Comparison of ENCODE assay signal across 36 mouse cellular contexts in genomic region chr17:14116223-14116622, GRCm38 (mm10). TPM values are rescaled to one million over a fixed set of nuclear protein-coding genes. Genes with fewer than 3 reads are reported as not detected.
DNase-seq lines count a peak whose midpoint lies in the region; ATAC-seq and TF ChIP-seq lines count a peak whose summit lies in the region.
"Had no signal": no experiment of that assay in that cellular context is flagged by ENCODE, and none has a peak within 500 bp of the region (broad histone marks: within the 10 kb centered on the region; RNA-seq: fewer than 3 reads in every experiment).

No protein-coding gene starts in this region.

- H3K9me3 ChIP-seq in midbrain, embryonic 11.5 days (ENCODE audit: control insufficient read depth, low read length), result no peaks in the 10 kb centered on the region
- no peaks in the 10 kb centered on the region for H3K9me3 ChIP-seq in midbrain, embryonic 14.5 days (ENCODE audit: control insufficient read depth, low read length)
- no peaks in the 10 kb centered on the region for H3K9me3 ChIP-seq in kidney, embryonic 15.5 days (replicated peaks)
- H3K9me3 ChIP-seq: embryonic facial prominence, embryonic 13.5 days; hindbrain, embryonic 12.5 days; limb, embryonic 13.5 days had no signal

- no peak for TF ChIP-seq POLR2A in brain, embryonic 14.5 days (IDR thresholded peaks at IDR 0.05; ENCODE audit: borderline replicate concordance, extremely low read depth, insufficient read depth, insufficient read length, poor library complexity, severe bottlenecking)

- no peaks in the 10 kb centered on the region for H3K36me3 ChIP-seq in midbrain, embryonic 11.5 days (ENCODE audit: control insufficient read depth, insufficient read depth, low read length)
- no peaks in the 10 kb centered on the region for H3K36me3 ChIP-seq in midbrain, embryonic 14.5 days (ENCODE audit: control insufficient read depth, insufficient read depth, low read length)
- H3K36me3 ChIP-seq in kidney, embryonic 15.5 days, result no peaks in the 10 kb centered on the region
- H3K36me3 ChIP-seq: embryonic facial prominence, embryonic 13.5 days; hindbrain, embryonic 12.5 days; limb, embryonic 13.5 days had no signal

- TF ChIP-seq CTCF in brain, embryonic 14.5 days (IDR thresholded peaks at IDR 0.05; ENCODE audit: borderline replicate concordance, extremely low read depth, insufficient read depth, insufficient read length), result no peak

- H3K27me3 ChIP-seq in midbrain, embryonic 11.5 days (ENCODE audit: control insufficient read depth, insufficient read depth, low read length), result no peaks in the 10 kb centered on the region
- no peaks in the 10 kb centered on the region for H3K27me3 ChIP-seq in midbrain, embryonic 14.5 days (ENCODE audit: control insufficient read depth, insufficient read depth, low read length)
- no peaks in the 10 kb centered on the region; the same call in 1 of the 2 replicates for H3K27me3 ChIP-seq in kidney, embryonic 15.5 days
- H3K27me3 ChIP-seq: embryonic facial prominence, embryonic 13.5 days; hindbrain, embryonic 12.5 days had no signal

- WGBS in midbrain, embryonic 11.5 days, result 90% methylated on average over 2 of the region's 2 CpGs
- WGBS in midbrain, embryonic 14.5 days, result 89% methylated on average over 2 of the region's 2 CpGs
- WGBS in kidney, embryonic 15.5 days, result 92% methylated on average over 2 of the region's 2 CpGs

- no peak overlapping the region for H3K27ac ChIP-seq in midbrain, embryonic 11.5 days (ENCODE audit: low read depth, low read length)
- no peak overlapping the region for H3K27ac ChIP-seq in midbrain, embryonic 14.5 days (replicated peaks; ENCODE audit: low read depth, low read length)
- H3K27ac ChIP-seq in kidney, embryonic 15.5 days, result no peak overlapping the region
- H3K27ac ChIP-seq: embryonic facial prominence, embryonic 13.5 days; hindbrain, embryonic 12.5 days; limb, embryonic 13.5 days had no signal

- peak; percentile 42 for DNase-seq in heart, postnatal 4 days
- no peak for DNase-seq in heart, adult 18-20 months
- DNase-seq in midbrain, embryonic 11.5 days (ENCODE audit: low spot score, missing footprints), result peak; percentile 26
- DNase-seq in midbrain, embryonic 14.5 days, result no peak
- peak; percentile 20 for DNase-seq in 3T3-L1 (ENCODE audit: low read depth, low spot score)
- DNase-seq in brain, embryonic 14.5 days (ENCODE audit: low read depth), result peak; percentile 31
- DNase-seq: adrenal gland, adult 2 months; adrenal gland, postnatal 36 days; B cell, adult 2 months; cerebellum, adult 2 months; gastrocnemius, postnatal 10 days; kidney, adult 9 months; kidney, postnatal 25 days; thymus, postnatal 4 days had no signal

- ATAC-seq in midbrain, embryonic 11.5 days (ENCODE audit: low FRiP score), result no peak
- ATAC-seq in midbrain, embryonic 14.5 days (ENCODE audit: low FRiP score, low TSS enrichment), result no peak
- no peak for ATAC-seq in kidney, embryonic 15.5 days (replicated peaks; ENCODE audit: low FRiP score)
- ATAC-seq: activated CD4-positive, CD25-positive, alpha-beta regulatory T cell, adult 4 months; forebrain, embryonic 16.5 days; intestine, embryonic 16.5 days had no signal

- H3K4me2 ChIP-seq in midbrain, embryonic 11.5 days, result no peak overlapping the region
- H3K4me2 ChIP-seq in midbrain, embryonic 14.5 days (ENCODE audit: low read length), result no peak overlapping the region
- H3K4me2 ChIP-seq in kidney, embryonic 15.5 days, result no peak overlapping the region
- H3K4me2 ChIP-seq: embryonic facial prominence, embryonic 13.5 days; hindbrain, embryonic 12.5 days; limb, embryonic 13.5 days; liver, embryonic 11.5 days had no signal

- H3K4me1 ChIP-seq in midbrain, embryonic 11.5 days (ENCODE audit: control insufficient read depth, insufficient read depth, low read length), result no peaks in the 10 kb centered on the region
- no peaks in the 10 kb centered on the region for H3K4me1 ChIP-seq in midbrain, embryonic 14.5 days (ENCODE audit: control insufficient read depth, insufficient read depth, low read length)
- H3K4me1 ChIP-seq in kidney, embryonic 15.5 days, result no peaks in the 10 kb centered on the region
- H3K4me1 ChIP-seq: embryonic facial prominence, embryonic 13.5 days; hindbrain, embryonic 12.5 days; limb, embryonic 13.5 days had no signal

- H3K4me3 ChIP-seq in midbrain, embryonic 11.5 days (ENCODE audit: low read depth, low read length), result no peak overlapping the region
- H3K4me3 ChIP-seq in midbrain, embryonic 14.5 days (replicated peaks; ENCODE audit: low read depth, low read length), result no peak overlapping the region
- no peak overlapping the region for H3K4me3 ChIP-seq in kidney, embryonic 15.5 days (replicated peaks)
- H3K4me3 ChIP-seq: embryonic facial prominence, embryonic 13.5 days; hindbrain, embryonic 12.5 days; limb, embryonic 13.5 days had no signal

- H3K9ac ChIP-seq in midbrain, embryonic 11.5 days (ENCODE audit: low read length), result no peak overlapping the region
- H3K9ac ChIP-seq in midbrain, embryonic 14.5 days (replicated peaks; ENCODE audit: low read length), result no peak overlapping the region
- H3K9ac ChIP-seq in kidney, embryonic 15.5 days, result no peak overlapping the region
- H3K9ac ChIP-seq: embryonic facial prominence, embryonic 13.5 days; hindbrain, embryonic 12.5 days; limb, embryonic 13.5 days had no signal

RNA-seq across cellular contexts. Expression of gene Gm7358, which starts 56.9 kb away (rescaled TPM):
- not detected for total RNA-seq in heart, postnatal 4 days (2021)
- total RNA-seq in heart, adult 18-20 months (2021), result not detected
- polyA plus RNA-seq in midbrain, embryonic 11.5 days (2014; fragmentation: Nextera tagmentation; extraction: Ambion mirVana), result not detected in 2 replicates
- polyA plus RNA-seq in midbrain, embryonic 14.5 days (2014; fragmentation: Nextera tagmentation; extraction: Ambion mirVana), result not detected in 2 replicates
- polyA plus RNA-seq in brain, embryonic 14.5 days (2012; rRNA removed), result not detected in 2 replicates
- not detected in 2 replicates for polyA plus RNA-seq in kidney, embryonic 15.5 days (2015; fragmentation: Nextera tagmentation; extraction: Ambion mirVana)
- total RNA-seq: adrenal gland, adult 2 months; adrenal gland, postnatal 36 days; common myeloid progenitor, adult 5-6 weeks; gastrocnemius, postnatal 10 days; heart, postnatal 14 days; layer of hippocampus, adult 18-20 months; layer of hippocampus, postnatal 10 days; left cerebral cortex, adult 18-20 months; left cerebral cortex, postnatal 14 days; neutrophil, adult 5-6 weeks had no signal
- polyA plus RNA-seq: activated CD4-positive, CD25-positive, alpha-beta regulatory T cell, adult 4 months; adrenal gland, adult 2 months; cerebellum, adult 2 months; embryonic facial prominence, embryonic 13.5 days; forebrain, embryonic 11.5 days; forebrain, embryonic 16.5 days; gonadal fat pad, adult 2 months; heart, embryonic 14.5 days; hindbrain, embryonic 12.5 days; intestine, embryonic 16.5 days; limb, embryonic 13.5 days; liver, embryonic 11.5 days; liver, embryonic 16.5 days; lung, embryonic 16.5 days; spleen, adult 2 months; thymus, postnatal 0 days had no signal

Comparison
In these comparisons a context has a peak if more than half of its experiments do, and no peak if none do; other contexts are left out.
1. DNase-seq: peak in heart, postnatal 4 days (single experiment), midbrain, embryonic 11.5 days (single experiment), 3T3-L1 (single experiment) and brain, embryonic 14.5 days (single experiment); none in heart, adult 18-20 months (0 of 2) and midbrain, embryonic 14.5 days (single experiment).